Mouse (Mus musculus): ENCODE data around the gene Vwa8.

GRCm38 (mm10) chr14:79158219-79158521 is 309.3 kb downstream of the Vwa8 start:
- TF ChIP-seq POLR2A (IDR thresholded peaks at IDR 0.05; ENCODE audit: control insufficient read depth, extremely low read depth, insufficient read depth, low read length, poor library complexity) (no peak), CTCF (IDR thresholded peaks at IDR 0.05; ENCODE audit: borderline replicate concordance, control insufficient read depth, extremely low read depth, insufficient read depth, low read length, poor library complexity) (no peak)
